Mouse (Mus musculus): ENCODE results near the gene Otx2. TPM values are rescaled to one million over a fixed set of nuclear protein-coding genes. Genes with fewer than 3 reads are reported as not detected.

Gene Otx2
- total and polyA plus RNA-seq, 2 experiments, result not detected

- 41% methylated on average over 4 of the region's 4 CpGs for WGBS
- H3K36me3 ChIP-seq (ENCODE audit: control insufficient read depth, insufficient read depth, low read length), result no peaks in the 10 kb centered on the region
- no peaks in the 10 kb centered on the region for H3K4me1 ChIP-seq (ENCODE audit: control insufficient read depth, insufficient read depth, low read length)
- H3K79me2 ChIP-seq (ENCODE audit: control insufficient read depth, insufficient read depth, low read length), result no peaks in the 10 kb centered on the region
- H3K9ac ChIP-seq (ENCODE audit: low read depth, low read length), result no peak overlapping the region
- peaks cover 32% of the 10 kb centered on the region; the same call in 1 of the 2 replicates for H3K27me3 ChIP-seq (ENCODE audit: control insufficient read depth, insufficient read depth, low read length)
- no peak for DNase-seq (ENCODE audit: extremely low read depth, low read depth, low spot score)
- H3K4me3 ChIP-seq (ENCODE audit: insufficient read depth, low read depth, low read length), result no peak overlapping the region
- no peak for TF ChIP-seq POLR2A (IDR thresholded peaks at IDR 0.05; ENCODE audit: extremely low read depth, insufficient read depth, low read length)
- no peak for TF ChIP-seq CTCF (IDR thresholded peaks at IDR 0.05; ENCODE audit: low read depth, low read length)
- no peak overlapping the region for H3K27ac ChIP-seq (replicated peaks; ENCODE audit: insufficient read depth, low read depth, low read length)
Measured at GRCm38 (mm10) chr14:48670761-48671479, 2.7 kb downstream of the Otx2 start.

- H3K27ac ChIP-seq (replicated peaks; ENCODE audit: insufficient read depth, low read depth, low read length), result no peak overlapping the region
- H3K4me1 ChIP-seq (ENCODE audit: control insufficient read depth, insufficient read depth, low read length), result no peaks in the 10 kb centered on the region
- DNase-seq (ENCODE audit: extremely low read depth, low read depth, low spot score), result no peak
- H3K9ac ChIP-seq (ENCODE audit: low read depth, low read length), result no peak overlapping the region
- no peaks in the 10 kb centered on the region for H3K36me3 ChIP-seq (ENCODE audit: control insufficient read depth, insufficient read depth, low read length)
- no peak for TF ChIP-seq CTCF (IDR thresholded peaks at IDR 0.05; ENCODE audit: low read depth, low read length)
- no peak for TF ChIP-seq POLR2A (IDR thresholded peaks at IDR 0.05; ENCODE audit: extremely low read depth, insufficient read depth, low read length)
- H3K79me2 ChIP-seq (ENCODE audit: control insufficient read depth, insufficient read depth, low read length), result no peaks in the 10 kb centered on the region
- WGBS, result 8% methylated on average over 3 of the region's 3 CpGs
- H3K4me3 ChIP-seq (ENCODE audit: insufficient read depth, low read depth, low read length), result no peak overlapping the region
- peaks cover 36% of the 10 kb centered on the region; the same call in 1 of the 2 replicates for H3K27me3 ChIP-seq (ENCODE audit: control insufficient read depth, insufficient read depth, low read length)
Measured at GRCm38 (mm10) chr14:48670258-48670630, 3.4 kb downstream of the Otx2 start.

GRCm38 (mm10) chr14:48669541-48670257, 3.9 kb downstream of the Otx2 start:
- H3K27ac ChIP-seq (replicated peaks; ENCODE audit: insufficient read depth, low read depth, low read length), result no peak overlapping the region
- H3K36me3 ChIP-seq (ENCODE audit: control insufficient read depth, insufficient read depth, low read length), result no peaks in the 10 kb centered on the region
- H3K79me2 ChIP-seq (ENCODE audit: control insufficient read depth, insufficient read depth, low read length), result no peaks in the 10 kb centered on the region
- WGBS, result 5% methylated on average over 18 of the region's 18 CpGs
- H3K4me3 ChIP-seq (ENCODE audit: insufficient read depth, low read depth, low read length), result no peak overlapping the region
- no peak overlapping the region for H3K9ac ChIP-seq (ENCODE audit: low read depth, low read length)
- peaks cover 39% of the 10 kb centered on the region for H3K27me3 ChIP-seq (ENCODE audit: control insufficient read depth, insufficient read depth, low read length)
- DNase-seq (ENCODE audit: extremely low read depth, low read depth, low spot score), result no peak
- no peak for TF ChIP-seq CTCF (IDR thresholded peaks at IDR 0.05; ENCODE audit: low read depth, low read length)
- no peak for TF ChIP-seq POLR2A (IDR thresholded peaks at IDR 0.05; ENCODE audit: extremely low read depth, insufficient read depth, low read length)
- peaks cover 1% of the 10 kb centered on the region; the same call in 1 of the 2 replicates for H3K4me1 ChIP-seq (ENCODE audit: control insufficient read depth, insufficient read depth, low read length)

- Histone ChIP-seq H3K27ac (replicated peaks; ENCODE audit: insufficient read depth, low read depth, low read length) (no peak overlapping the region), H3K79me2 (ENCODE audit: control insufficient read depth, insufficient read depth, low read length) (no peaks in the 10 kb centered on the region), H3K27me3 (ENCODE audit: control insufficient read depth, insufficient read depth, low read length) (peaks cover 33% of the 10 kb centered on the region), H3K4me1 (ENCODE audit: control insufficient read depth, insufficient read depth, low read length) (peaks cover 2% of the 10 kb centered on the region; the same call in 1 of the 2 replicates), H3K9ac (ENCODE audit: low read depth, low read length) (no peak overlapping the region), H3K4me3 (ENCODE audit: insufficient read depth, low read depth, low read length) (no peak overlapping the region), H3K36me3 (ENCODE audit: control insufficient read depth, insufficient read depth, low read length) (no peaks in the 10 kb centered on the region)
- 5% methylated on average over 29 of the region's 29 CpGs for WGBS
- no peak for DNase-seq (ENCODE audit: extremely low read depth, low read depth, low spot score)
- no peak for TF ChIP-seq CTCF (IDR thresholded peaks at IDR 0.05; ENCODE audit: low read depth, low read length)
- no peak for TF ChIP-seq POLR2A (IDR thresholded peaks at IDR 0.05; ENCODE audit: extremely low read depth, insufficient read depth, low read length)
Measured at GRCm38 (mm10) chr14:48668761-48669303, 4.8 kb downstream of the Otx2 start.

GRCm38 (mm10) chr14:48668051-48668481, 5.6 kb downstream of the Otx2 start:
- TF ChIP-seq POLR2A (IDR thresholded peaks at IDR 0.05; ENCODE audit: extremely low read depth, insufficient read depth, low read length), result no peak
- no peak for TF ChIP-seq CTCF (IDR thresholded peaks at IDR 0.05; ENCODE audit: low read depth, low read length)
- Histone ChIP-seq H3K27me3 (ENCODE audit: control insufficient read depth, insufficient read depth, low read length) (peaks cover 33% of the 10 kb centered on the region), H3K9ac (ENCODE audit: low read depth, low read length) (no peak overlapping the region), H3K79me2 (ENCODE audit: control insufficient read depth, insufficient read depth, low read length) (no peaks in the 10 kb centered on the region), H3K36me3 (ENCODE audit: control insufficient read depth, insufficient read depth, low read length) (no peaks in the 10 kb centered on the region), H3K4me1 (ENCODE audit: control insufficient read depth, insufficient read depth, low read length) (peaks cover 2% of the 10 kb centered on the region; the same call in 1 of the 2 replicates), H3K4me3 (ENCODE audit: insufficient read depth, low read depth, low read length) (no peak overlapping the region), H3K27ac (replicated peaks; ENCODE audit: insufficient read depth, low read depth, low read length) (no peak overlapping the region)
- no peak for DNase-seq (ENCODE audit: extremely low read depth, low read depth, low spot score)
- WGBS, result 10% methylated on average over 11 of the region's 11 CpGs

Measured in liver, adult 2 months (tissue).